Mouse (Mus musculus) heart, adult 2 months (tissue): Measurements from ENCODE around the gene Casp2. TPM values are rescaled to one million over a fixed set of nuclear protein-coding genes. Genes with fewer than 3 reads are reported as not detected.
A peak's percentile ranks its signal among the peaks of the same experiment; 100 is the strongest.

Experiments used
- DNase-seq, 2 experiments: peaks; one replicate each; pipeline ENCODE4 v3.0.0; 2021
- H3K27ac ChIP-seq: fragments of 200-600 bp; 2 replicates; pipeline ENCODE4 v1.8.1; 2022
- H3K27me3 ChIP-seq: fragments of 200-500 bp; 2 replicates; pipeline ENCODE4 v1.6.1; 2012; ENCODE audit warnings: mild to moderate bottlenecking, low read length, inconsistent platforms, mixed read lengths; ENCODE audit not compliant: control insufficient read depth, insufficient read depth
- H3K36me3 ChIP-seq: fragments of 200-500 bp; 2 replicates; pipeline ENCODE4 v1.6.1; 2012; ENCODE audit warnings: low read length, inconsistent platforms; ENCODE audit not compliant: control insufficient read depth, insufficient read depth
- H3K4me1 ChIP-seq: fragments of 200-500 bp; 2 replicates; pipeline ENCODE4 v1.6.1; 2011; ENCODE audit warnings: low read length; ENCODE audit not compliant: control insufficient read depth, insufficient read depth
- H3K4me3 ChIP-seq: fragments of 200-600 bp; 2 replicates; pipeline ENCODE4 v1.8.1; 2022
- H3K79me2 ChIP-seq: fragments of 200-500 bp; replicated peaks from 2 replicates; pipeline ENCODE4 v1.6.1; 2012; ENCODE audit warnings: mild to moderate bottlenecking, inconsistent platforms, low read length, moderate library complexity, mixed read lengths; ENCODE audit not compliant: control insufficient read depth, insufficient read depth
- H3K9ac ChIP-seq: fragments of 200-500 bp; 2 replicates; pipeline ENCODE4 v1.6.1; 2012; ENCODE audit warnings: low read depth, mild to moderate bottlenecking, control low read depth, inconsistent platforms, low read length, mixed read lengths
- CTCF ChIP-seq: fragments of 200-600 bp; IDR thresholded peaks from 2 replicates; pipeline ENCODE4 v1.8.1; 2022; ENCODE audit warnings: antibody characterized with exemption, mild to moderate bottlenecking, moderate library complexity
- EP300 ChIP-seq: fragments of 200-500 bp; IDR thresholded peaks from 2 replicates; pipeline ENCODE4 v1.6.1; 2011; ENCODE audit warnings: low read depth, low read length, control low read depth; ENCODE audit not compliant: insufficient read depth
- POLR2A ChIP-seq: fragments of 200-500 bp; IDR thresholded peaks from 2 replicates; pipeline ENCODE4 v1.6.1; 2011; ENCODE audit warnings: mild to moderate bottlenecking, low read depth, low read length, control low read depth; ENCODE audit not compliant: insufficient read depth
- WGBS: fragments of 180-500 bp; shearing (Covaris S2); methylation state at CpG from one replicate; pipeline ENCODE4 v1.1.7; 2018; 5-methylcytosine and 5-hydroxymethylcytosine counted together
- intact Hi-C: fragments of 180-260 bp; cut with DNase I; formaldehyde crosslinking; loops from one replicate; pipeline ENCODE4 v1.15.1; 2025
- long read RNA-seq: library from polyadenylated mRNA; stranded (forward); transcript quantifications from one replicate; pipeline ENCODE4 v2.0.0, GENCODE M21; 2021
- polyA plus RNA-seq: library from polyadenylated mRNA; depleted of rRNA; stranded (reverse); fragments of >200 nt; gene quantifications from 2 replicates; pipeline ENCODE4 v1.2.3, GENCODE M21; 2012; rRNA removed
- total RNA-seq, 2 experiments: library from RNA; stranded (reverse); gene quantifications; 2 replicates each; pipeline ENCODE4 v1.2.3; 2021

Casp2 gene
- total RNA-seq (10 to 100 TPM in 1 of 2 experiments, 1 to 10 TPM in 1; 7.5 to 12.2 TPM), polyA plus RNA-seq (12.1 and 18.6 TPM in 2 replicates)
- long read RNA-seq, transcript Casp2-201 (11 exons, 3,529 nt) = major isoform, 6 of 8 reads
- long read RNA-seq, partial matches to known transcripts = 0 of 8 reads
- long read RNA-seq, other reads (novel, unspliced or antisense) = 1 of 8 reads

GRCm38 (mm10) chr6:42264626-42265312, at the start of gene Casp2:
Gene Casp2 (plus strand): TSS chr6:42264985.
- peak; percentile 98 for DNase-seq
- Histone ChIP-seq H3K27ac (peak within 1 kb of the TSS; percentile 98), H3K4me1 (peaks cover 2% of the 10 kb centered on the region), H3K9ac (peak within 1 kb of the TSS; percentile 95), H3K27me3 (no peaks in the 10 kb centered on the region), H3K79me2 (no peaks in the 10 kb centered on the region), H3K36me3 (peaks cover 9% of the 10 kb centered on the region), H3K4me3 (peak within 1 kb of the TSS; percentile 97)
- peak; percentile 98; the same call in 1 of the 2 replicates for TF ChIP-seq CTCF
- peak; percentile 87; the same call in 1 of the 2 replicates for TF ChIP-seq EP300
- TF ChIP-seq POLR2A = peak; percentile 71
- under 1% methylated on average over 50 of the region's 51 CpGs for WGBS
- intact Hi-C loops = loop anchor here (1.0 to 10.0 kb wide), 6 partner anchors 19 to 500 kb away; partner anchors contain the start of genes Gstk1 and Zyx

- H3K4me3 ChIP-seq = no peak within 1 kb of the TSS
- intact Hi-C loops = no loop called here
- no peak within 1 kb of the TSS for H3K9ac ChIP-seq
- TF ChIP-seq POLR2A (no peak), CTCF (no peak), EP300 (no peak)
- no peaks in the 10 kb centered on the region for H3K27me3 ChIP-seq
- no peaks in the 10 kb centered on the region for H3K36me3 ChIP-seq
- H3K4me1 ChIP-seq = no peaks in the 10 kb centered on the region
- no peak for DNase-seq
- H3K79me2 ChIP-seq = no peaks in the 10 kb centered on the region
- H3K27ac ChIP-seq = no peak within 1 kb of the TSS
- WGBS = 65% methylated on average over 2 of the region's 2 CpGs
Measured at GRCm38 (mm10) chr6:42215028-42215427, 49.8 kb upstream of the Casp2 start, which contains the start of gene Tas2r144. Gene Tas2r144 (plus strand): TSS chr6:42215328.

DNA sequence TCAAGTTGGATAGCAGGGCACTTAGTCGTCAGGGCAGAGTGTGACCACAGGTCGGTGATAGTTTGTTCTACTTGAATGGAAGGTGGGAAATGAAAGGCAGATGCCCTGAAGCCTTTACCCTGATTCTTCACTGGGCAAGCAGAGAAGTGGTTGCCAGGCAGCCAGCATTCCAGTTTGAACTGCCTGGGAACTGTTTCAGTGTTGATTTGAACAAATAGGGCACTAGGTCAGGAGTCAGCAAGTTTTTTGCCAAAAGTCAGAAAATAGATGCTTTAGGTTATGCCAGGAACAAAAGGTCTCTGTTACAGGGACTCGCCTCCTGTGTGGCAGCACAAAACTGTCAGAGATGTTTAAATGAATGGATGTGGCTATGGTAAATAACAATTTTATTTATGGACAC, 42.5 kb upstream of the Casp2 start:
- no peak for DNase-seq

DNA sequence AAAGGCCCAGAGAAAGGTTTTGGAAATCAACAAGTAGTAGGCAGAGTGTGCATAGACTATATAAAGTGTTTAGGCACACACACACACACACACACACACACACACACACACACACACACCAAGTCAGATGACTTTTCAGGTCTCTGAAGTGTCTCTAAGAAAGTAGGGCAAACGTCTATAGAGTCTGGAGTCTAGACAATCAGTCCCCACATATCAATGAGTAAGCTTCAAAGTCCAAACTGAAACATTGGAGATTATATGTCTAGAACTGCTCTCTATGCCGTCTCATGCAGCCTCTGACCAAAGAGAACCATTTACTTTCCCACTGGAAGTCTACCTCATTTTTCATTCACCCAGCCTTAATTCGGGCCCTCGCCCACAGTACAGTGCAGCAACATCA, 39.7 kb upstream of the Casp2 start:
- Histone ChIP-seq H3K9ac (no peak overlapping the region), H3K79me2 (no peaks in the 10 kb centered on the region), H3K27ac (no peak overlapping the region), H3K4me1 (no peaks in the 10 kb centered on the region), H3K4me3 (no peak overlapping the region), H3K36me3 (no peaks in the 10 kb centered on the region), H3K27me3 (no peaks in the 10 kb centered on the region)
- TF ChIP-seq CTCF = no peak
- no peak for TF ChIP-seq EP300
- TF ChIP-seq POLR2A = no peak
- no peak for DNase-seq
- intact Hi-C loops = loop anchor here (5.0 to 10.0 kb wide), 2 partner anchors 152 to 640 kb away; no protein-coding TSS in a partner anchor
- 61% methylated on average over 4 of the region's 4 CpGs for WGBS

More for the DNA sequence above, 42.5 kb upstream of the Casp2 start:
- Histone ChIP-seq H3K36me3 (no peaks in the 10 kb centered on the region), H3K9ac (no peak overlapping the region), H3K4me3 (no peak overlapping the region), H3K4me1 (no peaks in the 10 kb centered on the region), H3K27me3 (no peaks in the 10 kb centered on the region), H3K27ac (no peak overlapping the region), H3K79me2 (no peaks in the 10 kb centered on the region)
- 68% methylated on average over 3 of the region's 3 CpGs for WGBS
- intact Hi-C loops = loop anchor here (10.0 kb wide), 1 partner anchor 643 kb away; no protein-coding TSS in a partner anchor
- no peak for TF ChIP-seq POLR2A
- TF ChIP-seq CTCF = no peak
- TF ChIP-seq EP300 = no peak

DNA sequence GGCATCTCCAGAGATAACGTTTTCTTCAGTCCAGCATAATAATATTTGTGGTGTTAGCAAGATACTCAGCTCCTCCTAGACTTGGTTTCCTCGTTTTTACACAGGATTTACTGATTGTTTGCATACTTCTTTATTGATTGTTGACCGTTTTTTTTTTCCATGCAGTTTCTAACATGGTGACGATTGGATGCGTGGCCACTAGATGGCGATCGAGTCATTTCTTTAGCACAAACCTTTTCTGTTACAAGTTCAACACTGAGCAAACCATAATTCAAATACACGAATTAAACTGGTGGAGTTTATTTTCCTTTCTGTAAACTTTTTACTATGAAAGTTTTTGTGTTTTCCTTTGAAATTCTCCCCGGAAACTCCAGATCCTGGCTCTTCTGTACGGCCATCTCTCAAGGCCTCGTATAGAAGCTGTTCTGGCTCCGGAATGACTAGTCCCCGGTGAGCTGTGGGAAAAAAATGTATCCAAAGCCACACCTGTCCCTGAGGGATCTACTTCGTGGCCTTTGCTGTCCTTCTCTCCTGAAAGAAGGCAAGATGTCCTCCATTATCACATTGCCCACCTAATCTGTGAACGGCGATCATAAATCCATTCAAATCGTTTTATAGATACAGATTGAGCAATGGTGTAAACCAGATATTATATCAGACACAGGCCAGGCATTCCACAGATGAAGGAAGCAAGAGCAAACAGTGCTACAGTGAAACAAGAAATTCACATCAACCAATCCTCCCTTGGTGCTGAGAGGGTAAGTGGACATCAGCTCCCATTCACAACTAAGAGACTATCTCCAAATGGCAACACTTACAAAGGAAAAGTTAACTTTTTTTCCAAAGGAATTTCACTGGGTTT, 37.3 kb upstream of the Casp2 start:
- TF ChIP-seq EP300 (no peak), CTCF (peak; percentile 88)
- intact Hi-C loops = loop anchor here (1.0 to 10.0 kb wide), 5 partner anchors 37 to 637 kb away; partner anchors contain the start of genes Casp2 and Fam131b
- Histone ChIP-seq H3K27ac (no peak overlapping the region), H3K27me3 (no peaks in the 10 kb centered on the region), H3K36me3 (no peaks in the 10 kb centered on the region), H3K9ac (no peak overlapping the region), H3K4me3 (no peak overlapping the region), H3K79me2 (no peaks in the 10 kb centered on the region), H3K4me1 (no peaks in the 10 kb centered on the region)
- 29% methylated on average over 17 of the region's 17 CpGs for WGBS
- DNase-seq = peak; percentile 46 to 75
